Mouse (Mus musculus): ENCODE measurements around the gene D17H6S53E.
"Not testable (repeated sequence)": the region's sequence is repeated elsewhere in the genome, so short reads cannot be mapped to it uniquely, and the experiment has no call there.

- not testable (repeated sequence) for TF ChIP-seq GATA1 (IDR thresholded peaks at IDR 0.05; ENCODE audit: borderline replicate concordance, low read length); FLI1 (IDR thresholded peaks at IDR 0.05; ENCODE audit: low read length)
Observed at GRCm38 (mm10) chr17:35123287-35123686, 2.9 kb upstream of the D17H6S53E start.
